Mouse (Mus musculus) olfactory bulb, adult 2 months (tissue): ENCODE results near the gene Galk1.

Source experiments
- CTCF ChIP-seq: fragments of 200-500 bp; IDR thresholded peaks from 2 replicates; pipeline ENCODE4 v1.5.1; 2012; ENCODE audit warnings: low read depth, mild to moderate bottlenecking, low read length, moderate library complexity; ENCODE audit not compliant: insufficient read depth
- POLR2A ChIP-seq: fragments of 200-500 bp; IDR thresholded peaks from 2 replicates; pipeline ENCODE4 v1.6.1; 2012; ENCODE audit warnings: mild to moderate bottlenecking, low read depth, low read length, moderate library complexity; ENCODE audit not compliant: insufficient read depth

GRCm38 (mm10) chr11:115995256-115995655 lies 17.3 kb downstream of the Galk1 start:
- no peak for TF ChIP-seq POLR2A
- TF ChIP-seq CTCF = no peak
